Mouse (Mus musculus): ENCODE data around the gene Efemp2. TPM values are rescaled to one million over a fixed set of nuclear protein-coding genes. Genes with fewer than 3 reads are reported as not detected.
"Not testable (repeated sequence)": the region's sequence is repeated elsewhere in the genome, so short reads cannot be mapped to it uniquely, and the experiment has no call there.

Efemp2 gene
- polyA plus RNA-seq, 1 experiment from 2014 or later, result 21.4 TPM

DNA sequence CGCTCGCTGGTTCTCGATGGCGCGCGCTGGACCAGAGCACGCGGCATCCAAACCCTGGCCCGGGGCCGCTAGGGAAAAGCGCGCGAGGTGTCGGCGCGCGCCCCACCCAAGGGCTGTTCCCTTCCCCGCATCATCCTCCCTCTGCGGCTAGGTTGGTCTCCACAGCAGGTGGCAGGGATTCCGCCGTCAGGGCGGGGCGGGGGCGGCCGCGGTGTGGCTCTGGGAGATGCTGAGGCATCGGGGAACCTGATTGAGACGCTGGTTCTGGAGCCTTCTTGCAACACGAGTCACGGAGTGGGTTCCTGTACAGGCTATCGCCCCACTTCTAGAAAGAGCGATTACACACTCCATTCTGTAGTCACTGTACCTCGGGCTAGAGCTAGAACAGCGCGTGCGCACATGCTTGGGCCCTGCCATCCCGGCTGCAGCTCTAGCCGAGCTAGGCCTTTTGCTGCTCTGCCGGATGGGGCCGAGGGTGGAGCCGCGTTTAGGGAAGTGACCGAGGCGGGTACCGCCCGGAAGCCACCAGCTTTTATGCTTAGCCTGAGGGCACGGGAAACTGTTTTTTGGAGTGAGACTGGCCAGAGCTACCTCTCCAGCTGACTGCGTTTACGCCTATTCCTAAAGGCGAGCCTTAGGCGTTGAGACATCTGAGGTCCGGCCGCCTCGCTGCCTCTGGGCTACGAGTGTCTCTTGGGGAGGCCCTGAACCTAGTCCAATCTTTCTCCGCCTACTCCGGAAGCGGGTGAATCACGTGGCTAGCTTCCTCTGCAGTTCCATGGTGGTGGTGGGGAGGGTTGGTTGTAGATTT, 17.3 kb downstream of the Efemp2 start:
- peak; percentile 44 for ATAC-seq (ENCODE audit: low read depth)
- Histone ChIP-seq H3K4me1 (replicated peaks) (peaks cover 59% of the 10 kb centered on the region), H3K4me2 (peak overlapping the region; percentile 86), H3K9me3 (replicated peaks) (no peaks in the 10 kb centered on the region), H3K9ac (peak overlapping the region; percentile 100), H3K27me3 (no peaks in the 10 kb centered on the region), H3K27ac (peak overlapping the region; percentile 100), H3K4me3 (replicated peaks) (peak overlapping the region; percentile 99), H3K36me3 (peaks cover 48% of the 10 kb centered on the region)
- peak; percentile 77 for DNase-seq
- under 1% methylated on average over 59 of the region's 59 CpGs for WGBS (ENCODE audit: insufficient replicate concordance)

DNA sequence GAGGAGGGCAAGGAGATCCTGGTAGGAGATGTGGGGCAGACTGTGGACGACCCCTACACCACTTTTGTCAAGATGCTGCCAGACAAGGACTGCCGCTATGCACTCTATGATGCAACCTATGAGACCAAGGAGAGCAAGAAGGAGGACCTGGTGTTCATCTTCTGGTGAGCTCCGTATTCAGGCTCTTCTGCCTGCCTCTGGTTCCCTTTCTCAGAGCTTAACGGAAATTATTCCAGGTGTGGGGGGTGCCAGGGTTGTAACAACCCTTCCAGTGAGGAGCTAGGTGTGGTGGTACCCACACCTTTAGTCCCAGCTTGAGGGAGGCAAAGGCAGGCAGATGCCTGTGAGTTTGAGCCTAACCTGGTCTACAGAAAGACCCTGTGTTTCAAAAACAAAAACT, 18.9 kb downstream of the Efemp2 start:
- Histone ChIP-seq H3K9ac (peak overlapping the region; percentile 100; the same call in 1 of the 2 replicates), H3K36me3 (peaks cover 60% of the 10 kb centered on the region), H3K27me3 (no peaks in the 10 kb centered on the region), H3K9me3 (replicated peaks) (no peaks in the 10 kb centered on the region), H3K4me2 (peak overlapping the region; percentile 86), H3K4me3 (replicated peaks) (peak overlapping the region; percentile 99), H3K4me1 (replicated peaks) (peaks cover 43% of the 10 kb centered on the region), H3K27ac (no peak overlapping the region)
- ATAC-seq (ENCODE audit: low read depth) (no peak), DNase-seq (no peak)
- 82% methylated on average over 4 of the region's 4 CpGs for WGBS (ENCODE audit: insufficient replicate concordance)

DNA sequence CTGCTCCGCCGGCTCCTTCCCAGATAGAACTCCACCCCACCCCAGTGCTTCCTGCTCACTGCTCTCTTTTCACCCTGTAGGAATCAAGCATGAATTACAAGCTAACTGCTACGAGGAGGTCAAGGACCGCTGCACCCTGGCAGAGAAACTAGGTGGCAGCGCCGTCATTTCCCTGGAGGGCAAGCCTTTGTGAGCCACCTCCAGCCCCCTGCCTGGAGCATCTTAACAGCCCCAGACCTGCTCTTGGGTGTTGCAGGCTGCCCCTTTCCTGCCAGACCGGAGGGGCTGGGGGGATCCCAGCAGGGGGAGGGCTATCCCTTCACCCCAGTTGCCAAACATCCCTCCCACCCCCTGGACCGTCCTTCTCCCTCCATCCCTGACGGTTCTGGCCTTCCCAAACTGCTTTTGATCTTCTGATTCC, 19.6 kb downstream of the Efemp2 start:
- H3K27me3 ChIP-seq; DNase-seq; ATAC-seq (ENCODE audit: low read depth); H3K9me3 ChIP-seq (replicated peaks); H3K4me2 ChIP-seq; H3K4me3 ChIP-seq (replicated peaks); H3K9ac ChIP-seq; H3K27ac ChIP-seq: not testable (repeated sequence)
- peaks cover 41% of the 10 kb centered on the region for H3K4me1 ChIP-seq (replicated peaks)
- peaks cover 63% of the 10 kb centered on the region for H3K36me3 ChIP-seq
- WGBS (ENCODE audit: insufficient replicate concordance), result 79% methylated on average over 9 of the region's 9 CpGs

DNA sequence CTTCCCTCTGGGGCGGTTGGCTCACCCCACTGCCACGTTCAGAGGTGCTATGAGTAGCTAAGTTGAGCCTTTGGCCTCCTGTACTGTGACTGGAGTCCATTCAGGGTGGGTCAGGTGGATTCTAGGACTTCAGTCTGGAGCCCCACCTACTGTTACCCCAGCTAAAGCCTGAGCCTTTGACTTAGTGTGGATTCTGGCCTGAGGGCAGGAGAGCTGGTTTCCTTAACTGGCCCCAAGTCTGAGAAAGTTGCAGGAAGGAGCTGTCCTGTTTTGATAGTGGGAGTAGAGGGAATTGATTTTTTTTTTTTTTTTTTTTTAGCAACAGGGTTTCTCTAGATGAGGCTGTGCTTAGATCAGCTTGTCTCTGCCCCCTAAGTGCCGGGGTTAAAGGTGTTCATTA, 20.6 kb downstream of the Efemp2 start:
- H3K4me2 ChIP-seq, result no peak overlapping the region
- ATAC-seq (ENCODE audit: low read depth) (no peak), DNase-seq (no peak)
- WGBS (ENCODE audit: insufficient replicate concordance), result 84% methylated on average over 3 of the region's 3 CpGs
- no peak overlapping the region for H3K4me3 ChIP-seq (replicated peaks)
- peaks cover 33% of the 10 kb centered on the region for H3K4me1 ChIP-seq (replicated peaks)
- no peaks in the 10 kb centered on the region for H3K9me3 ChIP-seq (replicated peaks)
- peak overlapping the region; percentile 43; the same call in 1 of the 2 replicates for H3K27ac ChIP-seq
- H3K9ac ChIP-seq, result no peak overlapping the region
- H3K36me3 ChIP-seq, result peaks cover 63% of the 10 kb centered on the region
- no peaks in the 10 kb centered on the region for H3K27me3 ChIP-seq

DNA sequence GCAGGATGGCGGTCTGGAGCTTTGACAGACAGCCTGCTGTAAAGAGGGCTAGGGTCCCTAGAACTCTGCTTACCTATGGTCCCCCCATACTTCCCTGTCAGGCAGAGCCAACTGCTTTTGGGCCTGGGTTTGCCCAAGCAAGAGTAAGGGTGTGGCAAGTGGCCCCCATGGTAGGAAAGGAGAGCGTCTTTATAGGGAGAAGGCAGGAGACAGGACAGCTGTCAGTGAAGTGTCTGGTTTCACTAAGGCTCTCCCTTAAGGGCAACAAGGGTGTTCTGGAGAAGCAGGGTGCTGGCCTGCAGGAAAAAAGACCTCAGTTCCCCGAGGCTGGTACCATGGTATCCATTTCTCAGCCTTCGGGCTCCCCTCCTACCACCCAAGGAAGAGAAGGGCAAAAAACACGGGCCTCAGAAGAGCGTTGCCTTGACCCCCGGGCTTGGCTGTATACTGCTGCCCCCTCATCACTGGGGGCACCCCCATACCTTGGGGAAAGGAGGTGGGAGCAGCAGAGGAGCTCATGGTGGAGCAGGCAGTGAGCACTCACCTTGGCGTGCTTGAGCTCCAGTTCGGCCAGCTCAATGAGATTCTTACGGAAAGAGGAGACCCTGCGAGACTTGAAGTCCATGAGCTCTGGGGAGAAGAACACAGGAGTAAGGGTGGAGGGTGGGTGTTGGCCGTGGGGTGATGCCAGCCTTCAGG, 21.7 kb downstream of the Efemp2 start:
- WGBS (ENCODE audit: insufficient replicate concordance), result 81% methylated on average over 12 of the region's 12 CpGs
- peaks cover 25% of the 10 kb centered on the region for H3K4me1 ChIP-seq (replicated peaks)
- H3K9ac ChIP-seq, result no peak overlapping the region
- no peak for ATAC-seq (ENCODE audit: low read depth)
- H3K4me2 ChIP-seq, result no peak overlapping the region
- H3K9me3 ChIP-seq (replicated peaks), result no peaks in the 10 kb centered on the region
- H3K36me3 ChIP-seq, result peaks cover 63% of the 10 kb centered on the region
- no peaks in the 10 kb centered on the region for H3K27me3 ChIP-seq
- no peak overlapping the region for H3K4me3 ChIP-seq (replicated peaks)
- no peak overlapping the region for H3K27ac ChIP-seq
- no peak for DNase-seq

DNA sequence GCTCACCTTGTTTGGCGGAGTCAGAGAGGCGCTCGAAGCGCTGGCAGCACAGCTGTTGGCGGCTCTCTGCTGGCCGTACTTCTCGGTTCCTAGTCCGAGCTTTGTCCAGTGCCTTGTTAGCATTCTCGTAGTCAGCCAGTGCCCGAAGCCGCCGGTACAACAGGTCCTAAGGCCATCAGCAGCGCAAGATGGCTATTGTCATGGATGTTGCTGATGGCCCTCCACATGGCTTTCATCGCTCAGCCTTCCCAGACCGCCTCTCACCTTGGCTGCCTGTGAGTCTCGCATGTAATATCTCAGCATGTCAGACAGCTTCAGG, 22.3 kb downstream of the Efemp2 start:
- DNase-seq, result no peak
- Histone ChIP-seq H3K9ac (no peak overlapping the region), H3K27ac (no peak overlapping the region; the same call in 1 of the 2 replicates), H3K9me3 (replicated peaks) (no peaks in the 10 kb centered on the region), H3K4me1 (replicated peaks) (peaks cover 25% of the 10 kb centered on the region), H3K27me3 (no peaks in the 10 kb centered on the region), H3K36me3 (peaks cover 63% of the 10 kb centered on the region), H3K4me2 (no peak overlapping the region), H3K4me3 (replicated peaks) (no peak overlapping the region)
- WGBS (ENCODE audit: insufficient replicate concordance), result 90% methylated on average over 16 of the region's 16 CpGs
- no peak for ATAC-seq (ENCODE audit: low read depth)

DNA sequence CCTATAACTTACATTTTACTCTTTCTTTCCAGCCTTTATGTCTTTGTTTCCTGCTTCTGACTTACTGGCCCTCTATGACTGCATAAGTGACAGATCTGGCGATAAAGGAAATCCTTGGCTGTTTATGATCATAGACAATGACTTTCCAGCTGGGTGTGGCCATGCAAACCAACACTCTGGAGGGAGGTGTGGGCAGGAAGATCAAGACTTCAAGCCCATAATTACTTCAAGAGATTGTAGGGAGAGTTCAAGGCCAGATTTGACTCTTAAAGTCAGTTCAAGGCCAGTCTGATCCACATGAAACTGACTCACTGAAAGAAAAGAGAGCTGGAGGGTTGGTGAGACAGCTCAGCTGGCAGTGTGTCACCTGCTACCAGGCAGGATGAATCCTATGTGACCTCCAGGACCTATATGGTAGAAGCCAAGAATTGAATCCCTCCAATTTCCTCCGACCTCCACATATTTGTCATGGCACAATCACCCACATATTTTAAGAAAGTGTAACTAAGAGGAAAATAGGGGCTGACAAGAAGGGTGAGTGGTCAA, 26.6 kb downstream of the Efemp2 start:
- no peaks in the 10 kb centered on the region for H3K4me1 ChIP-seq (replicated peaks)
- no peak overlapping the region for H3K27ac ChIP-seq
- H3K9me3 ChIP-seq (replicated peaks), result no peaks in the 10 kb centered on the region
- WGBS (ENCODE audit: insufficient replicate concordance), result 83% methylated on average over 2 of the region's 2 CpGs
- H3K9ac ChIP-seq, result no peak overlapping the region
- no peak overlapping the region for H3K4me2 ChIP-seq
- peaks cover 32% of the 10 kb centered on the region for H3K36me3 ChIP-seq
- DNase-seq (no peak), ATAC-seq (ENCODE audit: low read depth) (no peak)
- no peak overlapping the region for H3K4me3 ChIP-seq (replicated peaks)
- H3K27me3 ChIP-seq, result no peaks in the 10 kb centered on the region

DNA sequence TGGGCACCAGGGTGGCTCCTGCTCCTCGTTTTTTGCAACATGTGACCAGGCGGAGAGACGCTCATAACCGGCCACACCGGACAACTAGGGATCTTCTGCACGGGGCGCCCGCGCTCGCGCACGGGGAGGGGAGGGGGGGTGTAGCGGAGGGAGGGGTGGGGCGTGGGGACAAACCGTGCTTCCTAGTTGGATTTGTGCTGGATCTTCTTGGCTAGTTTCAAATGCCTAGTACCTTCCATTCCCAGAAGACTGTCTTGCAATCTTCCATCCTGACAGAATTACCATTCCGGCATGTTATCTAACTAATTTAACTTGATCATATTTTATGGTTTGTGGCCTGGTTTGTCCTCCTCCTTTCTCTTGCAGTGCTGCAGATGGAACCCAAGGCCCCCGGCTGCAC, 29.9 kb downstream of the Efemp2 start, which contains the start of gene 1700020D05Rik:
Gene 1700020D05Rik, minus strand, starts transcription at position 101 of the 400 bp plus-strand sequence.
- no peak within 1 kb of the TSS for H3K27ac ChIP-seq
- no peaks in the 10 kb centered on the region for H3K27me3 ChIP-seq
- DNase-seq (no peak), ATAC-seq (ENCODE audit: low read depth) (no peak)
- WGBS (ENCODE audit: insufficient replicate concordance), result 67% methylated on average over 17 of the region's 17 CpGs
- peaks cover 6% of the 10 kb centered on the region for H3K36me3 ChIP-seq
- no peak within 1 kb of the TSS for H3K4me2 ChIP-seq
- H3K9me3 ChIP-seq (replicated peaks), result no peaks in the 10 kb centered on the region
- no peak within 1 kb of the TSS for H3K9ac ChIP-seq
- H3K4me1 ChIP-seq (replicated peaks), result peaks cover under 1% of the 10 kb centered on the region
- no peak within 1 kb of the TSS for H3K4me3 ChIP-seq (replicated peaks)

DNA sequence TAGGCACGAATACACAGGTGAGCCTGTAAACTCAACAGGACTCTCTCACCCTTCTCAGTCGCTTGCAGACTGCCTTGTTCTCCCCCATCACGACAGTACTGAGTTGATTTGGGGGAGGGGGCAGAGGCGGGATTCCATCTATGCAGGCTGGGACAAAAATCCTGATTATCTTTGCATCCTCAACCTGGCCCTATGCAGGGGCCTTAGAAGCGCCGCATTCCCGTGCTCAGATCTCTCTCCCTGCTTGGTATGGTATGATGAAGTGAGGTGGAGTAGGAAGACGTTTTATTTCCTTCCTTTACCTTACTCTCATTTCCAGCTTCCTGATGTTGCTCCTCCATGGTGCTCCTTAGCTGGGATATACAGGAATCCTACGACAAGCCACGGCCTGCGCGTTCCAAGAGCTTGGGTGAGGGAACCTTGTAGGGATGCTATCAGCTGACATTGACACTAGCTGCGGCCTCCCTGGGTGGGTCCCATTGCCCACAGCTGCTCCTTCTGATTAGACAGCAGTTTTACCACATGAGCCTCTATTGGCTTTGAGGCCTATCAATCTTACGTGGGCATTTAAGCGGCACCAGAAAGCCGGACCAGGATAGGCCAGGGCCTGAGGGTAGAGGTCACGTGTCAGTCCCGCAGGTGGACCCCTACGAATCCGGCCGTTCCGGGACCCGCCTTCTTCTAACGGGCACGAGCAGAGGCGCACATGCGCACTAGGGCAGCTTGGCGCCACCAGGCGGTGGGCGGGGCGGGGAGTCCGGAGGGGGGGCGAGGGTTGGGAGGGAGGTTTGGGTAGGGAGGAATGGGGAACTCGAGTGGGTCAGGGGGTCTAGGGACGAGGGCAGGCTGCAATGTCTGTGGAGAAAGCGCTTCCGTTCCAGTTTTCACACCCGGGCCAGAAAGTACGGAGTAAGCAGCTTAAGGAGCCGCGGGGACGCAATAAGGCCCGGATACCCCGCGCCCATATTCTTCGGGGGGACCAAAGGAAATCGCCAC, 36.6 kb downstream of the Efemp2 start, which contains the start of gene Snx32:
Gene Snx32, minus strand, starts transcription at position 508 of the 996 bp plus-strand sequence.
- peak within 1 kb of the TSS; percentile 77 for H3K9ac ChIP-seq
- peaks cover 40% of the 10 kb centered on the region for H3K4me1 ChIP-seq (replicated peaks)
- DNase-seq (peak; percentile 97), ATAC-seq (ENCODE audit: low read depth) (peak; percentile 99)
- peak within 1 kb of the TSS; percentile 81 for H3K27ac ChIP-seq
- 2% methylated on average over 47 of the region's 47 CpGs for WGBS (ENCODE audit: insufficient replicate concordance)
- no peaks in the 10 kb centered on the region for H3K27me3 ChIP-seq
- no peaks in the 10 kb centered on the region for H3K9me3 ChIP-seq (replicated peaks)
- peak within 1 kb of the TSS; percentile 94 for H3K4me2 ChIP-seq
- no peaks in the 10 kb centered on the region for H3K36me3 ChIP-seq
- H3K4me3 ChIP-seq (replicated peaks), result peak within 1 kb of the TSS; percentile 66

DNA sequence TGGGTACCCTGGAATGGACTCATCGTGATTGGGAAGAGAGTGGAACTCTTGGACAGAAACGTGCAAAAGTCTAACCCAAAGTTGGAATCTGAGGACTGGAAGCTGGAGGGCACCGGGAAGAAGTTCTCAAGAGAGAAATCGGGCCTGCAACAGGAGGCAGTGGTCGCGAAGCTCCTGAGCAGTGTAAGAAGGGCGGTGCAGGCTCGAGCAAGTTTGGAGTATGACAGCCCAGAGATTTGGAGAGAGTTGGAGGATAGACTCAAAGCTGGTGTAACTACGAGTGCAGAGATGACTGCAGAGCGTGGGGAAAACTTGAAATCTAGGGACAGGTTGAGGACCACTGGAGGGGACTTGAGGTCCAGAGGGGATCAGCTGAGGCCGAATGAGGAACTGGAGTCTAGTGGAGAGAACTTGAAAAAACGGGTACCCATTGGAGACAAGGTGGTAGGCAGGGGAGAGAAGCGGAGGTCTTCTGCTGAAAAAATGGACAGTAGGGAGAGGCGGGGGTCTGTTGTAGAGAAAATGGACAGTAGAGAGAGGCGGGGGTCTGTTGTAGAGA, 37.4 kb downstream of the Efemp2 start:
- no peaks in the 10 kb centered on the region for H3K36me3 ChIP-seq
- ATAC-seq (ENCODE audit: low read depth) (no peak), DNase-seq (no peak)
- H3K27me3 ChIP-seq, result no peaks in the 10 kb centered on the region
- 23% methylated on average over 15 of the region's 15 CpGs for WGBS (ENCODE audit: insufficient replicate concordance)
- peak overlapping the region; percentile 94 for H3K4me2 ChIP-seq
- H3K9me3 ChIP-seq (replicated peaks), result no peaks in the 10 kb centered on the region
- peak overlapping the region; percentile 75 for H3K27ac ChIP-seq
- peak overlapping the region; percentile 66 for H3K4me3 ChIP-seq (replicated peaks)
- peaks cover 40% of the 10 kb centered on the region for H3K4me1 ChIP-seq (replicated peaks)
- peak overlapping the region; percentile 77 for H3K9ac ChIP-seq

Measured in liver, embryonic 13.5 days (tissue).